Mouse (Mus musculus) forebrain, embryonic 12.5 days (tissue): ENCODE results near the gene St3gal6. TPM values are rescaled to one million over a fixed set of nuclear protein-coding genes. Genes with fewer than 3 reads are reported as not detected.
A peak's percentile ranks its signal among the peaks of the same experiment; 100 is the strongest.

Experiments
- ATAC-seq: fragments of 200-750 bp; cut with Nextera tagmentation; 2 replicates; pipeline ENCODE4 v1.8.0; 2017; ENCODE audit warnings: moderate TSS enrichment; ENCODE audit not compliant: low FRiP score
- H3K27ac ChIP-seq: fragments of 300-500 bp; sonication (generic); 2 replicates; pipeline ENCODE4 v1.5.1; 2016; ENCODE audit warnings: mild to moderate bottlenecking
- H3K27me3 ChIP-seq: fragments of 300-500 bp; sonication (generic); 2 replicates; pipeline ENCODE4 v1.6.1; 2016; ENCODE audit warnings: mild to moderate bottlenecking
- H3K36me3 ChIP-seq: fragments of 300-500 bp; sonication (generic); replicated peaks from 2 replicates; pipeline ENCODE4 v1.6.1; 2016; ENCODE audit warnings: mild to moderate bottlenecking
- H3K4me1 ChIP-seq: fragments of 300-500 bp; sonication (generic); 2 replicates; pipeline ENCODE4 v1.6.1; 2016
- H3K4me2 ChIP-seq: fragments of 300-500 bp; sonication (generic); 2 replicates; pipeline ENCODE4 v1.6.1; 2016; ENCODE audit warnings: mild to moderate bottlenecking, moderate library complexity
- H3K4me3 ChIP-seq: fragments of 300-500 bp; sonication (generic); replicated peaks from 2 replicates; pipeline ENCODE4 v1.5.1; 2016; ENCODE audit warnings: mild to moderate bottlenecking
- H3K9ac ChIP-seq: fragments of 300-500 bp; sonication (generic); 2 replicates; pipeline ENCODE4 v1.6.1; 2016; ENCODE audit warnings: mild to moderate bottlenecking
- H3K9me3 ChIP-seq: fragments of 300-500 bp; sonication (generic); 2 replicates; pipeline ENCODE4 v1.6.1; 2016
- WGBS: fragments of 180-500 bp; shearing (Covaris S2); methylation state at CpG from one replicate; pipeline ENCODE4 v1.1.7; 2016; 5-methylcytosine and 5-hydroxymethylcytosine counted together
- polyA plus RNA-seq: library from polyadenylated mRNA; unstranded; fragments of >200 nt; fragmentation: Nextera tagmentation; extraction: Ambion mirVana; gene quantifications from 2 replicates; pipeline ENCODE4 v1.2.1, GENCODE M21; 2016

St3gal6 gene
- polyA plus RNA-seq, 1 experiment from 2014 or later: 9.0 TPM

- H3K9ac ChIP-seq: no peak overlapping the region
- H3K27me3 ChIP-seq: no peaks in the 10 kb centered on the region
- H3K27ac ChIP-seq: no peak overlapping the region
- WGBS: 64% methylated on average over 11 of the region's 11 CpGs
- H3K4me1 ChIP-seq: no peaks in the 10 kb centered on the region; the same call in 1 of the 2 replicates
- ATAC-seq: no peak
- H3K9me3 ChIP-seq: no peaks in the 10 kb centered on the region; the same call in 1 of the 2 replicates
- no peaks in the 10 kb centered on the region for H3K36me3 ChIP-seq
- H3K4me2 ChIP-seq: no peak overlapping the region
- H3K4me3 ChIP-seq: no peak overlapping the region
These were observed 4.4 kb downstream of the St3gal6 start for GRCm38 (mm10) chr16:58519650-58520073.

- WGBS: 92% methylated on average over 7 of the region's 7 CpGs
- Histone ChIP-seq H3K4me1 (peaks cover 13% of the 10 kb centered on the region), H3K4me3 (no peak overlapping the region), H3K9ac (no peak overlapping the region), H3K36me3 (no peaks in the 10 kb centered on the region), H3K27ac (no peak overlapping the region), H3K27me3 (0 out of 2 replicates have a peak, but pooled peaks cover 3% of the 10 kb centered on the region), H3K9me3 (no peaks in the 10 kb centered on the region), H3K4me2 (no peak overlapping the region)
- ATAC-seq: no peak
These were observed 6.9 kb downstream of the St3gal6 start for GRCm38 (mm10) chr16:58516960-58517798.

- Histone ChIP-seq H3K9ac (no peak overlapping the region), H3K27ac (no peak overlapping the region), H3K4me2 (no peak overlapping the region), H3K4me1 (peaks cover 15% of the 10 kb centered on the region), H3K9me3 (no peaks in the 10 kb centered on the region), H3K27me3 (0 out of 2 replicates have a peak, but pooled peaks cover 3% of the 10 kb centered on the region), H3K4me3 (no peak overlapping the region), H3K36me3 (no peaks in the 10 kb centered on the region)
- ATAC-seq: no peak
- 91% methylated on average over 2 of the region's 2 CpGs for WGBS
These were observed 7.9 kb downstream of the St3gal6 start for GRCm38 (mm10) chr16:58516161-58516560.

GRCm38 (mm10) chr16:58514565-58514964, 9.5 kb downstream of the St3gal6 start:
- ATAC-seq: no peak
- H3K27me3 ChIP-seq: 0 out of 2 replicates have a peak, but pooled peaks cover 3% of the 10 kb centered on the region

DNA sequence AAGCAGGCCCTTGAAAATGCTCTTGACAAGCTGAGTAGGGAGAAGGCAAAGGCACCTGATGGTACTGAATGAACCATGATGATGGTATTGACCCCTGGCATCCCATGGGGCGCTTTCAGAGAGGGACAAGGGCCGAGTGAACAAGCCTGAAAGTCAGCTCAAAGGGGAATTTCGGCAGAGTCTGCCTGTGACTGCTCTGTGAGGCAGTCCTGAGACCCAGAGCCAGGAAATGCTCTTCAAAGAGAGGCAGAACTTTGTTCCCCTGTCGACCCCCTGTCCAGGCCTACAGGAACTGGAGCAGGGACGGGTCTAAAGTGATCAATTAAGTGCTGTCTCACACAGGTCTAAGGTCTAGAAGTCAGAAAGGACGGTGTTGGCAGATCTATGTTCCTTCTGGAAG, 10.3 kb downstream of the St3gal6 start:
- Histone ChIP-seq H3K4me2 (no peak overlapping the region), H3K4me3 (no peak overlapping the region), H3K36me3 (no peaks in the 10 kb centered on the region), H3K27ac (no peak overlapping the region), H3K4me1 (peaks cover 21% of the 10 kb centered on the region), H3K27me3 (0 out of 2 replicates have a peak, but pooled peaks cover 3% of the 10 kb centered on the region), H3K9me3 (no peaks in the 10 kb centered on the region), H3K9ac (no peak overlapping the region)
- no peak for ATAC-seq
- 54% methylated on average over 6 of the region's 6 CpGs for WGBS

More at GRCm38 (mm10) chr16:58514565-58514964, 9.5 kb downstream of the St3gal6 start:
- no peak overlapping the region for H3K27ac ChIP-seq
- no peak overlapping the region for H3K4me3 ChIP-seq
- WGBS: 93% methylated on average over 9 of the region's 9 CpGs
- no peak overlapping the region for H3K9ac ChIP-seq
- H3K4me1 ChIP-seq: peaks cover 21% of the 10 kb centered on the region
- no peak overlapping the region for H3K4me2 ChIP-seq
- no peaks in the 10 kb centered on the region for H3K36me3 ChIP-seq
- H3K9me3 ChIP-seq: no peaks in the 10 kb centered on the region

DNA sequence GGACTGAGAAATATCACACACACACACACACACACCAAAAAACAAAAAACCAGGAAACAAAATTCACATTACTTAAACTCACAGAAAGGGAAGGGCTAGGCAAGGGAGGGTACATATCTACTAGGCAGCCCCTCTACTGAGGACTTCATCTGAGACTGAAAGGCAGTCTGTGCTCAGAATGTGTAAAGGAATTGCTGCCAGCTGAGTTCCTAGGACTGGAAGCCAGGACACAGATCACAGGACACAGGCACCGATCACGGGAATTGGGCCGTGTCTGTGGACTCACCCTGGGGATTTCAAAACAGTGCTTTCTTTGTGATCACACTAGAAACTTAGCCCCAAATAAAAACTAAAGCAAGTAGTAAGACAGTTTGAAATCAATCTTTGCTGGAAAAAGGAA, 11.2 kb downstream of the St3gal6 start:
- Histone ChIP-seq H3K9ac (no peak overlapping the region), H3K36me3 (no peaks in the 10 kb centered on the region), H3K4me1 (peaks cover 23% of the 10 kb centered on the region), H3K4me3 (no peak overlapping the region), H3K27me3 (0 out of 2 replicates have a peak, but pooled peaks cover 3% of the 10 kb centered on the region), H3K4me2 (no peak overlapping the region), H3K27ac (no peak overlapping the region), H3K9me3 (no peaks in the 10 kb centered on the region)
- 51% methylated on average over 3 of the region's 3 CpGs for WGBS
- peak; percentile 49; the same call in 1 of the 2 replicates for ATAC-seq

- Histone ChIP-seq H3K4me3 (no peak overlapping the region), H3K36me3 (no peaks in the 10 kb centered on the region), H3K9ac (no peak overlapping the region), H3K9me3 (no peaks in the 10 kb centered on the region), H3K27ac (no peak overlapping the region), H3K4me1 (peaks cover 25% of the 10 kb centered on the region), H3K27me3 (0 out of 2 replicates have a peak, but pooled peaks cover 3% of the 10 kb centered on the region), H3K4me2 (0 out of 2 replicates have a peak overlapping the region, but pooled peaks have one; percentile 13)
- WGBS: 35% methylated on average over 9 of the region's 9 CpGs
- peak; percentile 57; the same call in 1 of the 2 replicates for ATAC-seq
These were observed 11.8 kb downstream of the St3gal6 start for GRCm38 (mm10) chr16:58512181-58512761.

- Histone ChIP-seq H3K4me1 (peaks cover 16% of the 10 kb centered on the region), H3K27ac (no peak overlapping the region), H3K36me3 (no peaks in the 10 kb centered on the region), H3K4me2 (no peak overlapping the region), H3K9ac (no peak overlapping the region), H3K9me3 (no peaks in the 10 kb centered on the region), H3K4me3 (no peak overlapping the region), H3K27me3 (no peaks in the 10 kb centered on the region)
- no peak for ATAC-seq
These were observed 19.1 kb downstream of the St3gal6 start for GRCm38 (mm10) chr16:58504945-58505344.

GRCm38 (mm10) chr16:58502566-58502965, 21.5 kb downstream of the St3gal6 start:
- H3K27ac ChIP-seq: no peak overlapping the region

DNA sequence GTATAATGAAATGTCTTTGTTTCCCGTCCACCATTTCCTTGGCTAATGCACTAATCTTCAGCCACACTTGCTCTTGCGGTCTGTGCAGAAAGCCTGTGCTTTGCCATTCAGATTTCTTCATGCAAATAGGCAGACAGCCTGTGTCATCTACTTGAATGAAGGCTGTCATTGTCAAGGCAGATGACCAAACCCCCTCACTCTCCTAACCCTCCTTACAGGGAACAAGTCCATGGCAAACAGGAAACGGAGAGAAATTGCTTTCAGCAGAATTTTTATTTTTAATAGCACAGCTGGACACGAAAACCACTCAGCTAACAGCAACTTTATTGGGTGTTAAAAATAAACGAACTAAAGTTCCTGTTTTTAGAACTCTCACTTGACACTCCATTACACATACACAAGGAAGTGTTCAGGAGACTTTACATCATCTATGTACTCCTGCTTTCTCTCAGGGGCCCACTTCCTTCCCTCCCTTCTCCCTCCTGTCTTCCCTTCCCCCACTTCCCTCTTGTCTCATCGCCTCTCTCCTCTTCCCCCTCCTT, 22.2 kb downstream of the St3gal6 start:
- WGBS: 32% methylated on average over 6 of the region's 6 CpGs
- no peak for ATAC-seq
- H3K4me1 ChIP-seq: peaks cover 23% of the 10 kb centered on the region

More at GRCm38 (mm10) chr16:58502566-58502965, 21.5 kb downstream of the St3gal6 start:
- no peaks in the 10 kb centered on the region for H3K36me3 ChIP-seq
- ATAC-seq: no peak
- peaks cover 23% of the 10 kb centered on the region for H3K4me1 ChIP-seq
- H3K27me3 ChIP-seq: no peaks in the 10 kb centered on the region
- H3K4me3 ChIP-seq: no peak overlapping the region
- WGBS: 79% methylated on average over 6 of the region's 6 CpGs
- no peaks in the 10 kb centered on the region for H3K9me3 ChIP-seq
- H3K4me2 ChIP-seq: no peak overlapping the region
- no peak overlapping the region for H3K9ac ChIP-seq

GRCm38 (mm10) chr16:58499650-58500049, 24.4 kb downstream of the St3gal6 start:
- H3K27ac ChIP-seq: no peak overlapping the region
- H3K4me3 ChIP-seq: no peak overlapping the region
- H3K4me1 ChIP-seq: peaks cover 23% of the 10 kb centered on the region
- WGBS: 49% methylated on average over 5 of the region's 5 CpGs
- ATAC-seq: no peak
- H3K9me3 ChIP-seq: no peaks in the 10 kb centered on the region
- H3K4me2 ChIP-seq: no peak overlapping the region
- no peak overlapping the region for H3K9ac ChIP-seq
- peaks cover 4% of the 10 kb centered on the region; the same call in 1 of the 2 replicates for H3K27me3 ChIP-seq
- no peaks in the 10 kb centered on the region for H3K36me3 ChIP-seq

More for the DNA sequence above, 22.2 kb downstream of the St3gal6 start:
- no peak overlapping the region for H3K4me3 ChIP-seq
- H3K9me3 ChIP-seq: no peaks in the 10 kb centered on the region
- H3K27ac ChIP-seq: no peak overlapping the region
- no peaks in the 10 kb centered on the region for H3K36me3 ChIP-seq
- H3K4me2 ChIP-seq: no peak overlapping the region
- no peak overlapping the region for H3K9ac ChIP-seq
- peaks cover 4% of the 10 kb centered on the region; the same call in 1 of the 2 replicates for H3K27me3 ChIP-seq

DNA sequence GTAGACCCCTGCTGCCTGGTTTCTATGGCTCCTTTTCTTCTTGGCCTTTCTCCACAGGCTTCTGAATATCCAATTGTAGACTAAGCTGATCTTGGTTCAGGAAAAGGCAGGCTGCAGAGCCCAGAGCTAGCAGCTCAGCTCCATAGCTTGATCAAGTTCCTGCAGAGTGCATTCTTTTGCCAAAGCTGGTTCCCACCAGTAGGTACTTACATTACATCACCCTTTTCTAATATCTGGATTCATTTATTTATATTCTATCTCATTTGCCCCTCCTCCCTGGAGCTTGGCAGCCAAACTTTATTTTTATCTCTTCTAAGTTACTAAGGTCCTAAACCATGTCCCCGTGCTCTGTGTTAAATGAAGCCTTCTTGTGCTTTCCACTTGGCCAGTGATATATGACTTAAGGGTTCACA, 24.9 kb downstream of the St3gal6 start:
- Histone ChIP-seq H3K9ac (no peak overlapping the region), H3K4me1 (peaks cover 23% of the 10 kb centered on the region), H3K9me3 (no peaks in the 10 kb centered on the region), H3K4me2 (no peak overlapping the region), H3K36me3 (no peaks in the 10 kb centered on the region), H3K27me3 (peaks cover 4% of the 10 kb centered on the region; the same call in 1 of the 2 replicates), H3K4me3 (no peak overlapping the region), H3K27ac (no peak overlapping the region)
- no peak; the same call in 1 of the 2 replicates for ATAC-seq
- WGBS: 58% methylated on average over 1 of the region's 1 CpGs
